Mouse (Mus musculus): ENCODE measurements around the gene Nek10.
A peak's percentile ranks its signal among the peaks of the same experiment; 100 is the strongest.
"Not testable (repeated sequence)": the region's sequence is repeated elsewhere in the genome, so short reads cannot be mapped to it uniquely, and the experiment has no call there.

Nek10 gene

DNA sequence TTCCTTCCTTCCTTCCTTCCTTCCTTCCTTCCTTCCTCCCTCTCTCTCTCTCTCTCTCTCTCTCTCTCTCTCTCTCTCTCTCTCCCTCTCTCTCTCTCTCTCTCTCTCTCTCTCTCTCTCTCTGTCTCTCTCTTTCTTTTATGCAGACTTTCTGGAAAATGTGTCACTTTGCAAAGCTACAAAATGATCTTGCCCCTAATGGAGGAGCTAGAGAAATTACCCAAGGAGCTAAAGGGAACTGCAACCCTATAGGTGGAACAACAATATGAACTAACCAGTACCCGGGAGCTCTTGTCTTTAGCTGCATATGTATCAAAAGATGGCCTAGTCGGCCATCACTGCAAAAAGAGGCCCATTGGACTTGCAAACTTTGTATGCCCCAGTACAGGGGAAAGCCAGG is at the start of gene Nek10:
TSS of gene Nek10 (plus strand) at position 301 of the 400 bp plus-strand sequence.
- not testable (repeated sequence) for DNase-seq

DNA sequence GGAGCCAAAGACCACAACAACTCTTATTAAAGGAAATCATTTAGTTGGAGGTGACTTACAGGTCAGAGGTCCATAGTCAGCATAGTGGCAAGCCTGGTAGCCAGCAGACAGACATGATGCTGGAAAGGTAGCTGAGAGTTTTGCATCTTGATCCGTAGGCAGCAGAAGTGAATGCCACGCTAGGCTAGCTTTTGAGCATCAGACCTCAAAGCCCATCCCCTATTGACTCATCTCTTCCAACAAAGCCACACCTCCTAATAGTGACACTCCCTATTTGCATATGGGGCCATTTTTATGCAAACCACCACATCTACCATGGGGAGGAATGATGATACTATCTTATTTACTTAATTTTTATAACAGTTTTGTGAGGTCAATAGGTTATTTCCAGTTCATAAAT is 22.0 kb upstream of the Nek10 start:
- DNase-seq, result no peak

DNA sequence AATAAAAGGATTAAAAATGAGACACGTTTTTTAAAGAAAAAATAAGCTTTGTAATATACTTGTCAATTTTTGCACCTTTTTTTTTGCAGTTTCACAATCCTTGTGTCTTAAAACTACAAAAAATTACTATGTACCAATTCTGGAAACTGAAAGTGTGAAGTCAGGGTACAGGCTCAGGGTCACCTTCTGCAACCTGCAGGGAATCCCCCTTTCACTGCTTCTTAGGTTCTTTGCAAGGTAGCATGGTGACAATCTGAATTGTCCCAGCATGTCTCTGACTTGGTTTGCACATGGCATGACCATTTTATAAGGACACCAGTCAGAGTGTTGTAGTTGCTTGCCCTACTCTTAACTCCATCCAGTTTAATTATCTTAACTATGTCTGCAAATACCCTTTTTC is 19.0 kb upstream of the Nek10 start:
- DNase-seq, result no peak

DNA sequence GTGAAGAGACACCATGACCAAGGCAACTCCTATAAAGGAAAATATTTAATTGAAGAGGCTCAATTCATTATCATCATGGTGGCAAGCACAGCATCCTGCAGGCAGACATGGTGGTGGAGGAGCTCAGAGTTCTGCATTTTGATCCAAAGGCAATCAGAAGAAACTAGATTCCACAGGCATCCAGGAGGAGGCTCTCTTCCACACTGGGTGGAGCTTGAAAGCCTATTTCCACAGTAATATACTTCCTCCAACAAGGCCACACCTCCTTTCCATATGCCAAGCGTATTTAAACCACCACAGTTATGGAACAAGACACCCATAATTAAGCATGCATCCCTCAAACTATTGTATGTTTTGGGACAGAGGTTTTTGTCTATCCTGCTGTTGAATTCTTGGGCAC is 16.2 kb upstream of the Nek10 start:
- DNase-seq, result no peak

DNA sequence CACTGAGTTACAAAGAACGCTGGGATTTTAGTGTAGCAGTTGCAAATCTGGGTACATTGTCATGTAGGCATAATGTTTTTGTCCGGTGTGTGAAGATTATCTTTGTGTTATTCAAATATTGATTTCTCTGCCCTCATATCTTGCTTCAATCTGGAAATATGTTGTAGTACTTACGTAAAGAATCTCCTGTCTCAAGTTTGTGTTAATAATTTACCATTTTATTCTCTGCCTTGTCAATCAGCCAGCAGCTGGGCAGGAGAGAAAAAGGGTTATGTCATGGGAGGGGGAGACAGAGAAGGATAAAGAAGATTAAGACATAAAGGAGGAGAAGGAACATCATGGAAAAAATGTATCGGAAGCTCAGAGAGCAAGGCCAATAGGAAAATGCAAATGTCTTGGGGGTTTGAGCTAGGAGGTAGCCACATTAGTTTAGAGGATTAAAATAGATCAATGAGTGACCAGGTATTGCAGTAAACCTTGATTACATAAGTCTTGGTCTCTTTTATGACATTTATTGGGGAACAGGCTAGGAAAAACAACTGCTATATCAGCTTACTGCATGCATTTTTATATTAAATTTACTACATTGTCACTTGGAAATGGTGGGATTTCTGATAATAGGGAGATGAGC is 13.3 kb upstream of the Nek10 start:
- DNase-seq, result no peak

DNA sequence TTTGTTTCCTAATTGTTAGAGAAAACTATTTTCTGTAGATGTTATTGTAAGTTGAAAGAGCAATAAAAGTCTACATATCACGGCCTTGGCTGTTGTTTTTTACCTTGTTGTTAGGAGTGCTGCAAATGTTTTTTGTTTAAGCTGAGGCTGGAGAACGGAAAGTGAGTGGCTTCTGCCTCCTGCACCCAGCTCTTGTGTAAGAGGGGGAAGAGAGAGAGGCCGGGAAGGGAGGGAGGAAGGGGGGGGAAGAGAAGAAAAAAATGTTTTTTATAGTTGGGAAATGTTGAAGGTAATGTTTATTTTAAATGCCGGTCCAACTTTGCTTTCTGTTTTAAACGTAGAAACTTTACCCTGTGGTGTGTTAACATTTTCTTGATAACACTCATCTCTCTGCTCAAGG is 3.4 kb upstream of the Nek10 start:
- DNase-seq, result no peak

DNA sequence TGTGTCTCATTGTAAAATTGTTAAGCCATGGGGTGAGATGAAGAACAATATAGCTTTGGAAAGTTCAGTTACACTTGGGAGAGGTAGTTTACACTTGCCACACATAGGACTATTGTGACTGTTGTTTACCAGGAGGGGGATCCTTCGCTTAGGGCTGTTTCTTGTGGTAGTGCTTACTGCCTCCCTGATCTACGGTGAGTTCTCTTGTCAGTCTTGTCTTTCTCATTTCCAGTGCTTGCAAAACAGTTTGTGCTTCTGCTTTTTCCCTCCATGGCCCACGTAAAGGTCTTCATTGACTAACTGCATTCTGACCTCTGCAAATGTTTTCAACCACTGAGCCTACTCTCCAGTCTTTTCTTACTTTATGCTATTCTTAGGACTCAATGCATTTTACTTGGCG is 2.9 kb upstream of the Nek10 start:
- no peak for DNase-seq

DNA sequence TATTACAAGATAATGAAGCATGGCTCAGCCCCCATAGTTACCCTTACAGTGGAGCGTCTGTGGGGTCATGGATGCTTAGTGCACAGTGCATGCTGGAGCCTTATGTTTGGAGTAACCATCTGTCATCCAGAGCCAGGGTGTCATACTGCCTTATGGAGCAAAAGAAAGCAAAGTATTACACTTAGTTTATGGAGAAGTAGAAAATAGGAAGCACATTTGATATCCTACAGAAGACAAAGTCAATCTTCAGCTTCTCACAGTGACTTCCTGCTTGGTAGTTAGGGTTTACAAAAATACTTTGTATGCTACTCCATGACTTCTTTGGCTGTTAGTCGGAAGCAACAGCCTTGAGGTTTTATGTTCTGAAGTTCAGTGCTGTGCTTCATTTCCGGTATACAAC is 2.4 kb upstream of the Nek10 start:
- no peak for DNase-seq

DNA sequence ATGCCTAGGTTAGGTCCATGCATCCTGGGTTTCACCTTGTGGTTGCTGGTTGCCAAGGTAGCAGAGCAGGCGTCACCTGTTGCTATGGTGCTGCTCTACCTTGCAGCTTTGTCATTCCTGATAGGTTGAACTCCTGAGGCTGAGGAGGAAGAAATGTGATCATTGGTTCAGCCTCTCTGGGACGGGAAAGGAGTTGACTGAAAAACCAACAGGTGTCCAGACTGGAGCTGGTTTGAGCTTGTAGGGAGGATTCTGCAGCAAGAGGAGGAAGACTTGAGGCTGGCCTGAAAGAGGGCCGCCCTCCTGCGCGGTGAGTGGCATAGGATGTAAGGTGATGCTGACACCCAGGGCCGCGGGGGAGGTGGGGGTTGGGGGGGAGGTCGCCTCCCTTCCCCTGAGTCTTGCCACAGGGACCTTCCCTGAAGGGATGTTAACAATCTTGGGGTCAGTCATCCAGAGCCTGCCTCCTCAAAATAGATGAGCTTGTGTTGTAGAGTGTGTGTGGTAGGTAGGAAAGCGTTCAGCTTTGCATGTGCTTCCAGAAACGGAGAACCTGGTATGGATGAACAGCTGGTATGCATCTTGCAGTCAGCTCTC is 804 bp downstream of the Nek10 start:
- DNase-seq, result no peak

DNA sequence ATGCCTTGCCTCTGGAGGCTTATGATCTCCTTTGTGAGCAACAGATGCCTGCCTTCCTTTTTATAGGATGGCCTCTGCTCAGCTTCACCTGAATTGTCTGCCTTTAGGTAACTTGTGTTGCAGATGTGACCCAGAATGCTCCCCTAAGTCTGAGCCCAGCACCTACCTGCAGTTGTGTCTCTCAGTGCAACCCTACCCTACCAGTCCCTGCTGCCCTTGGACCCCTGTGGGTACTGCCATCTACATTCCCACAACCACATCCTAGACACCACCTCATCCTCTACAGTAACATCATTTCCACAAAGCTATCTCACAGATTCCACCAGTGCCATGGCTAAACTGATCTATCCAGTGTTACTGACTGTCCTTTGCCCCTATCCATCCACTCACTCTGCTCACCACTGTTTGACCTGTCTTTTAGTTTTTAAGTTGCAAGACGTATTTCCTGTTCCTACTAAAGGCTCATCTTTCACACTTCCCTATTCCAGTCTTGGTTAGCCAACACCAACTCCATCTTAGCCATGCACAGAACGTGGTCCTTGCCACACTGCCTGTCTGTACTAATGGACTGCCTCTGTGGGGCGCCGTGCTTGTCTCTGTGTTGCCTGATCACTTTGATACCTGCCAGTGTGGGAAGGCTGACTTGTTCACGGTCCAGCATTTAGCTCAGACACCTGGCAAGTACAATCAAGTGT is 1.4 kb downstream of the Nek10 start:
- DNase-seq, result no peak

DNA sequence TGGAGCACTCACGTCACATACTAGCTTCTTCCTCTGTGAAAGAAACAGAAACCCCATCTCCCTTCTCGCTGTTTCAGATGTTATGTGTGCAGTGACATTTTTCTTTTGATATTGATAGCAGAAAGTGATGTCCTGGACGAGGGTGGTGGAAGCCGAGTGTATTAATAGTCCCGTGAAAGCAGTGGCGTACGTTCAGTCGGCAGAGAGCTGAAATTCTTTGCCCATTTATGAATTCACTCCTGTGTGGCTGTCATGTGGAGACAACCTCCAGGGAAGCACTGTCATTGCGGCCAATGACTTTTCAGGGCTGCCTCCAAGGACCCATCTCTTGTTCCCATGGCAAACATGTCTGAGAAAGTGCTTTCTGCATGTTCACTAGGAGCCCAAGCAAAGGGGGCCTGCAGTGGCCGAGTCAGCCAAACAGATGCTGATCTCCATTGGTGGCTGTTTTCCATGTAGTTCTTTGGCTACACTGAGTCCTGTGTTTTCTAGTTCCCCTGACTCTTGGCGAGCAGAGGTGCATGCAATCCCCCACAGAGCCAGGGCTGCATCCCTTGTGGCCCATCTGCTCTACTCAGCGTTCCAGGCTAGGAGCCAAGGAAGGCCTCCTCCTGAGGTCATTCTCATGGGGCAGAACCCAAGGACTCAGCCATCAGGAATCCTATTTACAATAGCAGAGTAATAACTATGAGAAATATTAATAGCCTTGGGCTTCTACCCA is 29.5 kb downstream of the Nek10 start:
- DNase-seq, result peak; percentile 77

DNA sequence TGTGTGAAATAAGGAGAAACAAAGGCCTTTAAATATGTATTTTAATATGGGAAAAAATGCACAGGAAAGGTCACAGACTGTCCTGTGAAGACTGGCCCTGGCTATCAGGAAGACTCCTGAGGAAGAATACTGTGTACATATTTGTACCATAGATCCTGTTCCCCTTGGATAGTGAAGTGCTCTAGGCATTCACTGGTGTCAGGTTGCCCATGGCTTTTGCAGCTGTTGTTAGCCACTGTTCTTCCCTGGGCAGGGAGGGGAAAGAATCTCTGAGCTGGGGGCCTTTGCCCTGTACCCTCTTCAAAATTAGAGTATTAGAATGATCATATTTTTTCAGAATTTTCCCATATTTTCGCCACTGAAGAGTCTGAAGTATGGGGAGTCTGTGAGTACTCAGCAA is 30.3 kb downstream of the Nek10 start:
- no peak for DNase-seq

DNA sequence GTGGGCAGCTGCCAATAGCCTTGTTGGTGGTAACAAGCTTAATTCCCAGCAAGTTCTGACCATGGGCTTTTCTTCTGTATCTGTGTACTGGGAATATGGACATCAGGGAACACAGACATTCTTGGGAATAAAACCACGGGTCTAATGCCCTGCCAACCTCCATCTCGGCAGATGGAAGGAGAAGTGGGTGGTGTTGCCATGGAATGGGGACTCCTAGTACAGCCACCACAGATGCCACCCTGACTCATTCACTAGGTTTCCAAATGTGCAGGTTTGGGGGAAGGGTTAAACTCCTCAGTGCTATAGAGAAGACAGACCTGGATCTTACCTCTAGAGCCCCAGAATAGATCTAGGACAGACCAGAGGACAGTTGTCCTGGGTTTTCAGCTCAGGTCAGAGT is 31.1 kb downstream of the Nek10 start:
- DNase-seq, result no peak

DNA sequence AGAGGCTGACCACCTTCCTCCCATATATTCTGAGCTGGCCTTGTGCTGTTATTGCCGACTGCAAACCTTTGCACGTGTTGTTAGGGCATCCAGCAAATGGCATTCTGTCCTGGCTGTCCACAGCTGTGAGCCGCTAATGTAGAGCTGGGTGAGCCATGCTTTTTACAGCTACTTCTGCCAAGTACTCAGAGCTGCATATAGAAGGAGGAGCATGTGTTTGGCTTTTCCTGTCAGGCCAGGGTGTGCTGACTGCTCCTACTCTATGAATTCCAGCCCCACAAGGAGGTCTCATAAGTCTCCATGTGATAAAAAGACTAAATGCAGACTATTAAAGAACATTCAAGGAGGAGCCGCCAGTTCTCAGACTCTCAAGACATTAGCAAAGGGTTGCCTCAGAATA is 34.4 kb downstream of the Nek10 start:
- DNase-seq, result no peak

DNA sequence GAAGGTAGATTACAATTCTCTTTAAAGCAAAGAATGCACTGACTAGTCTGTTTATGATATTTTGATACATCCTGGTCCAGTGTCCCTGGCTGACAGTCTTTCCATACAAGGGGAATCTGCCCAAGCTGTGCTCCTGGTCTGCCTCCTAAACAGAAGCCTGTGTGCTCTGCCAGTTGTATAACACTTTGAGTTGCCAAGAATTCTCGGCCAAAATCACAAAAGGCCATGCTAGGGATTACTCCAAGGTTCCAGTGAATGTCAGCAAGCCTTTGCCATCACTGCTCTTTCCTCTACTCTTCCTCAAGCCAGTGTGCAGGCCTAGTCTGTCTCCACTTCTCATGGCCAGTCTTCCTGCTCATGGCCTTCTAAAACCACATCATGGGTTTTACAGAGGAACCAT is 34.9 kb downstream of the Nek10 start:
- DNase-seq, result peak; percentile 62

DNA sequence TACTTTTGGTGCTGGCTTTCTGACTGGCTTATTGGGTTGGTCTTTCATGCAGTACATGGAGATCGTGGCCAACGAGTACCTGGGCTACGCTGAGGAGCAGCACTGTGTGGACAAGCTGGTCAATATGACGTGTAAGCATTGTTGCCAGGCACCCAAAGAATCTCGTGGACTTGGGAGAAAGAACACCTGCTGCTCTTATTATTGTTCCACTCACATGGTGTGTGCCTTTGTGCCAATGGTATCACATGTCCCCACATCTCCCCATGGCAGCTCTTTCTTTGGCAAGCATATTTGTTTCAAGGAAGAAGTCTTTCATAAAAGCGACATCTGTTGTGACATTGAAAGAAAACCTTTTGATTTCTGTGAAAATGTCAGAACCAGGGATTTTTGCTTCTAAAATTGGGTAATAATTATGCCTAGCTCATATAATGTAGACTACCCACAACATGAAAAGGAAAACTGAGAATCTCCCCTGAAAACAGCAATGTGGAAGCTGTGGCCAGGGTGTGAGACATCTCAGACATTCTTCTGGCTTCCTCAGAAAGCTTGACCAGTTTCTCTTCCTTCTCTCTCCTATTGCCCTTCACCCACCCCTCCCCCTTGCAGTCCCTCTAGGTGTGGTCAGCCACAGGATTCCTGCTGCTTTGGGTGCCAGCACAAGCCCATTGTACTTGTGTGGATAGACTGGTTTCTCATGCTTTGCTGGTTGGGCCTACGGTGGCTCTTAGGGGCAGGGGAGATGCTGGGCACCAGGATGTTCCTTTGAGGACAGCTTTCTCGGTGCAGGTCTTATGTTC is 39.7 kb downstream of the Nek10 start:
- no peak for DNase-seq

DNA sequence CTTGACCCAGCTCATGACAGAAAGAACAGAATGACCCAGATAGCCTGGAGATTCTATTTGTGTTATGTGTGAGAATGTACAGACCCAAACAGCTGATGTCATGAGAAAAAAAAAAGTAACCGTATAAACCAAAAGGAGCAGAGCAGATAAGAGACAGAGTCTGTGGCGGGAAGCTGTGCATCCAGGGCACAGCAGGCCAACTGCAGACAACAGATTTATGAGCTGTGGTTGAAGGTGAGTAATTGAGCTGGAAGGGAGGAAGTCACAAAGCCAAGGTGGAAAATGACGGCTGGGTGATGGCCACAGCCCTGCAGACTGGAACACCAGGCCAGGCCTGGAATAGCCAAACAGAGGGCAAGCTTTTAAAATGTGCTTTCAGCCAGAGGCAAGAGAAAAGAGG is 49.6 kb downstream of the Nek10 start:
- DNase-seq, result no peak

DNA sequence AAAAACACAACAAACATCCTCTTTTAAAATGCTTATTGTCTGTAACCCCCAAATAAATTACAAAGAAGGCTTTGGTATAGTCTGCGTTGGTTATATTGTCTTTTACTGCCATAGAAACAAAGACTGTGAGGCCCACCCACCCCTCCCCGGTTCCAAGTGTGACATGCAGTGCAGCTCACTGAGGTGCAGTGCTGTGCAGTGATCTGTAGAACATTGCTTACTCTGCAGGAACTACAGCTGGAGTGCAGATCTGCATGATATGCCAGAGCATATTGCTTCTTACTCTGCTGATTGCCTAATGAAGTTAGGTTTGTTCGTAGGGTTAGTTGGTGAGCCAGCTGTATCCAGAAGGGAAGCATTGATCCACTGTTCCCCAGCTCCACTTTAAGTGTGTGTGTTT is 57.1 kb downstream of the Nek10 start:
- DNase-seq, result no peak

DNA sequence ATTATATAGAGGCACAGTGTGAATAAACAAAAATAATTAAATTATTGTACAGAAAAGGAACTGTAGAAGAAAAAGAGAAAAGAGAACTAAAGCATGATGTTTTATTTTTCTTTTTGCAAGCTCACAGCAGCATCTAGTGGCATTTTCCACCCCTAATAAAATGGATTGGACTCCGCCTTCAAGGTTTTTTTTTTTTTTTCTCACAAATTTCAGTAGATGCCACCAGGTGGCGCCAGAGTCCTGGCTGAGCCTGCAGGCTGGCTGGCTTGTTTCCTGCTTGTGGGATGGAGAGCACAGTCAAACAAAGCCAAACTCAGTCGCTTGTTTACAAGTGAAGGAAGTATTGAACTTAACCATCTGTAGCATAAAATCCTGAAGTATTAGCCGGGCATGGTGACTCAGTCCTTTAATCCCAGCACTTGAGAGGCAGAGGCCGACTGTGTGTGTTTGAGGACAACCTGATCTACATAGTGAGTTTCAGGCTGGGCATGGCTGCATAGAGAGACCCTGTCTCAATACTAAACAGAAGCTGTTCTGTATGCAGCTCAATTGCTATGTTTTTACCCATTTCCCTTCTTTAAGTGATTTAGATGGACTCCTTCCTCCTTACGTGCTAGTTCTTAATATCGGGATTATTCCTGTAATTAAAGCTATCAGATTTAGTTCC is 60.6 kb downstream of the Nek10 start:
- DNase-seq, result peak; percentile 83

DNA sequence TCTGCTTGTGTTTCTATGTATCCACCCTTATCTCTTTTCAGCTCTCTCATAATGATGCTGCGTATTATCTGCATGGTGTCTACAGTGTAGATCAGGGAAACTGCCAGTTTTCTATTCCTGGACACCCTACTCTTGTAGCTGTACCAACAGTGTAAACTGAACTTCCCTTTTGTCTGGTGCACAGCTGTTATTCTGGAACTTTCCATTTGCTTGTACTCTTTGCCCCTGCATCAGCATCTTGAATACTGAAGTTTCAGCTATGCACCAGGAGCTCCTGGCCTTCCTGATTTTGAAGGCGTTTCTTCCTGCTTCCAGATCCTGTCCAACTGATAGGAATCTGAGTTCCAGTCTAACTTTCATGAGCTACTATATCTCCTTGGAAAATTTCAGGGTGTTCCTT is 66.0 kb downstream of the Nek10 start:
- no peak for DNase-seq

DNA sequence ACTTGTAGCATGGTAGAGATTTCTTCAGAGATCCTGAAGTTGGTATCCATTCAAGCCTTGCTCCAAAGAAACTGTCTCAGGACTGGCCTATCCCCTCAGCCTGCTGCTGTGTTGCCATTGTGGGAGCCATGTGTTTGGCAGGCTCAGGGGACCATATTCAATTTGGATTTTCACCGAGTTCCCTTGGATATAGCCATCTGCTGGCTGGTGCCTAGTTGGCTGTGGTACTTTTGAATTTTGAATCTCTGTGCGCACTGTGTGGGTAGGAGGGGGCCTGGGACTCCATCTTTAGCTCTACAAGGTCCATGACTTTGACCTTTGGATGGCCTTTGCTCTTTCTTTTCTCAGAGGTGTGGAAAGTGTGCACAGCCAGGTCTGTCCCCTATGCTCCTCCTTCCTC is 66.8 kb downstream of the Nek10 start:
- DNase-seq, result no peak

DNA sequence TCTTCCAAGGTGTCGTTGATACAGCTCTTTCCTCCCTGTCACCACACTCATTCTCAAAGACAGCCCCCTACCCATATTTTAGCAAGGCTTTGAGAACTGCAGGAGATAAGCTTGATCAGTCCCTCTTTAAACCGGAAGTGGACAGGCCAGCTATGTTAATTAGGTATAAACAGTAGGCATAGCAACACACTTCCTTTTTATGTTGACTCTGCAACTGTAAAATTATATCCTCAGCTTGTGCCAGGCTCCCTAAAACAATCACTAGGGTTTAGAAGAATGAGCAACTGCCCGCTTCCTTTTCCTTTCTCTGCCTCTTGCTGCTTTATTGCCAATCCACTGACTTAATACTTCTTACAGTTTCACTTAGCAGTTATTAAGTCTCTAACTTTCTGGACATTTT is 67.2 kb downstream of the Nek10 start:
- DNase-seq, result no peak

DNA sequence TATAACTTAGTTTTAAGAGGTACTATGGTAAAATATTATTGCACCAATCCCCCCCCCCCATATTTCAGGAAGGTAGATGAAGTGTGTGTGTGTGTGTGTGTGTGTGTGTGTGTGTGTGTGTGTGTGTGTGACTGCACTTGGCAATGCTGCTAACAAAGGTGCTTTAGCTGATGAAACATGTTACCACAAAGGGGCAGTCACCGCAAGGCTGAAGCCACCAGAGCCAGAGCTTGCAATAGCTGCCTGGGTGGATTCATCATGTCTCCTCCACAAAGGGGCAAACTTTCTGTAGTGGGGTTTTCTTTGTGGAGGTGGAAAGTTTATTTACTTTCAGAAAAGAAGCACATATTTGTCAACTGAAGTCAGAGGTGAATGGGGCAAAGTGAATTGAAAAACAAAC is 67.9 kb downstream of the Nek10 start:
- DNase-seq, result no peak

All from cerebellum, adult 8-10 months (tissue).